Mouse (Mus musculus): ENCODE measurements around the gene Sema3e. TPM values are rescaled to one million over a fixed set of nuclear protein-coding genes. Genes with fewer than 3 reads are reported as not detected.

Sema3e gene
- total RNA-seq (2014; rRNA removed) (5.2 and 6.4 TPM in 2 replicates), polyA plus RNA-seq (2015; fragmentation: Nextera tagmentation; extraction: Ambion mirVana) (2.8 and 3.0 TPM in 2 replicates)

- peak within 1 kb of the TSS; percentile 54 for H3K4me3 ChIP-seq (ENCODE audit: low read depth, low read length)
- H3K9me3 ChIP-seq (ENCODE audit: low read length): peaks cover 6% of the 10 kb centered on the region; the same call in 1 of the 2 replicates
- peak within 1 kb of the TSS; percentile 52 for H3K9ac ChIP-seq (replicated peaks; ENCODE audit: low read length, poor library complexity, severe bottlenecking)
- peaks cover 5% of the 10 kb centered on the region; the same call in 1 of the 2 replicates for H3K4me1 ChIP-seq (ENCODE audit: insufficient read depth, low read length)
- H3K27ac ChIP-seq (ENCODE audit: low read depth, low read length): no peak within 1 kb of the TSS
- no peak for TF ChIP-seq CTCF (IDR thresholded peaks at IDR 0.05)
- peak within 1 kb of the TSS; percentile 81 for H3K4me2 ChIP-seq (ENCODE audit: low read depth, low read length, poor library complexity, severe bottlenecking)
- no peaks in the 10 kb centered on the region for H3K27me3 ChIP-seq (ENCODE audit: insufficient read depth, low read length)
- ATAC-seq (ENCODE audit: low FRiP score): peak; percentile 80
- under 1% methylated on average over 47 of the region's 47 CpGs for WGBS
- DNase-seq (ENCODE audit: low spot score): peak; percentile 30
- H3K36me3 ChIP-seq (ENCODE audit: insufficient read depth, low read length): no peaks in the 10 kb centered on the region
Measured at GRCm38 (mm10) chr5:14025205-14026124, at the start of gene Sema3e. Gene Sema3e (plus strand): TSS chr5:14025276.

- Histone ChIP-seq H3K4me3 (ENCODE audit: low read depth, low read length) (no peak overlapping the region), H3K27ac (ENCODE audit: low read depth, low read length) (no peak overlapping the region), H3K36me3 (ENCODE audit: insufficient read depth, low read length) (no peaks in the 10 kb centered on the region), H3K9me3 (ENCODE audit: low read length) (no peaks in the 10 kb centered on the region), H3K4me2 (ENCODE audit: low read depth, low read length, poor library complexity, severe bottlenecking) (no peak overlapping the region), H3K27me3 (ENCODE audit: insufficient read depth, low read length) (no peaks in the 10 kb centered on the region), H3K9ac (replicated peaks; ENCODE audit: low read length, poor library complexity, severe bottlenecking) (no peak overlapping the region), H3K4me1 (ENCODE audit: insufficient read depth, low read length) (no peaks in the 10 kb centered on the region)
- 80% methylated on average over 3 of the region's 3 CpGs for WGBS
- no peak for TF ChIP-seq CTCF (IDR thresholded peaks at IDR 0.05)
- DNase-seq (ENCODE audit: low spot score): no peak
- no peak for ATAC-seq (ENCODE audit: low FRiP score)
Measured at GRCm38 (mm10) chr5:13977576-13977975, 47.5 kb upstream of the Sema3e start.

- WGBS: 85% methylated on average over 4 of the region's 4 CpGs
- ATAC-seq (ENCODE audit: low FRiP score) (no peak), DNase-seq (ENCODE audit: low spot score) (no peak)
- Histone ChIP-seq H3K9me3 (ENCODE audit: low read length) (no peaks in the 10 kb centered on the region), H3K4me2 (ENCODE audit: low read depth, low read length, poor library complexity, severe bottlenecking) (no peak overlapping the region), H3K36me3 (ENCODE audit: insufficient read depth, low read length) (no peaks in the 10 kb centered on the region), H3K9ac (replicated peaks; ENCODE audit: low read length, poor library complexity, severe bottlenecking) (no peak overlapping the region), H3K4me1 (ENCODE audit: insufficient read depth, low read length) (no peaks in the 10 kb centered on the region), H3K4me3 (ENCODE audit: low read depth, low read length) (no peak overlapping the region), H3K27ac (ENCODE audit: low read depth, low read length) (no peak overlapping the region), H3K27me3 (ENCODE audit: insufficient read depth, low read length) (no peaks in the 10 kb centered on the region)
- TF ChIP-seq CTCF (IDR thresholded peaks at IDR 0.05): no peak
Measured at GRCm38 (mm10) chr5:13979156-13979555, 45.9 kb upstream of the Sema3e start.

DNA sequence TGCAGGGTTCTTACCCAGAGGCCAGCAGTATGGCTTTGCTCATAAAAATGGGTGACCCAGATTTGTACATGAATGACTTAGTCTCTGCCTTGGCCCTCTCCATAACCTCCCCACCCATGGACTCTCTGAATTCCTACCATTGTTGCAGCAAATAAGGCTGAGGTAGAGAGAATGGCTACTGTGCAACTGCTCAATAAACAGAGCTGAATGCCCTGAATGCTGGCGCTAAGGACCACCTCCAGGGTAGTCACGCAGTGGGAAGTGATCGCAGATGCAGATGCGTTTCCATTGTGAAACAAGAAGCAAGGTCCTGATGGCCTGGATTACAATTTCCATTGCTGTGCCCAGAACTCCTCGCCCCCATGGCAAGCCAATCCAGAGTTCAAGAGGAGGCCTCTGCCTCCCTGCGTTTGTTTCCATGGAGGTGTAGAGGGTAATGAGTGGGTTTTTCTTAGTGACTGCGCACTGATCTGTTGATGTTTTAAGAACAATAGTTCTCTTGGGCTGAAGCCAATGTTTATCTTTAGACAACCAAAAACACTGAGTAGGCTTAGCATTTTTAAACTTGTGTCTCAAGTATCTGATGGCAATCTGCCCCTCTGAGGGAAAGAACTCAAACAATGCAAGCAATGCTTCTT lies 42.5 kb upstream of the Sema3e start:
- no peak overlapping the region for H3K9ac ChIP-seq (replicated peaks; ENCODE audit: low read length, poor library complexity, severe bottlenecking)
- DNase-seq (ENCODE audit: low spot score): no peak
- TF ChIP-seq CTCF (IDR thresholded peaks at IDR 0.05): no peak
- 30% methylated on average over 7 of the region's 7 CpGs for WGBS
- no peak overlapping the region for H3K27ac ChIP-seq (ENCODE audit: low read depth, low read length)
- no peaks in the 10 kb centered on the region for H3K27me3 ChIP-seq (ENCODE audit: insufficient read depth, low read length)
- no peaks in the 10 kb centered on the region for H3K9me3 ChIP-seq (ENCODE audit: low read length)
- no peak overlapping the region for H3K4me2 ChIP-seq (ENCODE audit: low read depth, low read length, poor library complexity, severe bottlenecking)
- no peaks in the 10 kb centered on the region for H3K36me3 ChIP-seq (ENCODE audit: insufficient read depth, low read length)
- H3K4me3 ChIP-seq (ENCODE audit: low read depth, low read length): no peak overlapping the region
- no peaks in the 10 kb centered on the region for H3K4me1 ChIP-seq (ENCODE audit: insufficient read depth, low read length)
- no peak for ATAC-seq (ENCODE audit: low FRiP score)

- H3K4me1 ChIP-seq (ENCODE audit: insufficient read depth, low read length): no peaks in the 10 kb centered on the region
- H3K4me3 ChIP-seq (ENCODE audit: low read depth, low read length): no peak overlapping the region
- WGBS: 80% methylated on average over 4 of the region's 4 CpGs
- no peak overlapping the region for H3K4me2 ChIP-seq (ENCODE audit: low read depth, low read length, poor library complexity, severe bottlenecking)
- DNase-seq (ENCODE audit: low spot score) (no peak), ATAC-seq (ENCODE audit: low FRiP score) (no peak)
- no peaks in the 10 kb centered on the region for H3K9me3 ChIP-seq (ENCODE audit: low read length)
- H3K27ac ChIP-seq (ENCODE audit: low read depth, low read length): no peak overlapping the region
- H3K9ac ChIP-seq (replicated peaks; ENCODE audit: low read length, poor library complexity, severe bottlenecking): no peak overlapping the region
- H3K36me3 ChIP-seq (ENCODE audit: insufficient read depth, low read length): no peaks in the 10 kb centered on the region
- no peaks in the 10 kb centered on the region for H3K27me3 ChIP-seq (ENCODE audit: insufficient read depth, low read length)
- TF ChIP-seq CTCF (IDR thresholded peaks at IDR 0.05): no peak
Measured at GRCm38 (mm10) chr5:13983608-13984007, 41.5 kb upstream of the Sema3e start.

DNA sequence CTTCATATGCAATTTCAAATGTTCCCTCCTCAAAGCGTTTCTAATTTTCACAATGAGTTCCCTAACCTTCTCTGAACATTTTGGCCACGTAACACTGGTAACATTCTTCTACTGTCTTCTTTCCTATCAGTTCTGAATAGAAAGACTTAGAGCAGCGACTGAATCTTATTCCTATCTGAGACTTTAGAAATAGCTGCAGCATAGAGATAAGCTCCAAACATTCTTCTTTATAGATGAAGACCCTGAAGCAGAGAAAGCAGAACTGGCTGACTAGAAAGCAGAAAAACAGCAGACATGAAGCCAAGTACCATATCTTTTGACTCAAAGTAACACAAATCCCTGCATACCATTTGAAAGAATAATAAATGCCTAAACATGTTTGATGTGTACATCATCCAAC lies 39.4 kb upstream of the Sema3e start:
- no peak for TF ChIP-seq CTCF (IDR thresholded peaks at IDR 0.05)
- Histone ChIP-seq H3K4me1 (ENCODE audit: insufficient read depth, low read length) (no peaks in the 10 kb centered on the region), H3K27me3 (ENCODE audit: insufficient read depth, low read length) (no peaks in the 10 kb centered on the region), H3K9me3 (ENCODE audit: low read length) (no peaks in the 10 kb centered on the region), H3K9ac (replicated peaks; ENCODE audit: low read length, poor library complexity, severe bottlenecking) (no peak overlapping the region), H3K4me3 (ENCODE audit: low read depth, low read length) (no peak overlapping the region), H3K4me2 (ENCODE audit: low read depth, low read length, poor library complexity, severe bottlenecking) (no peak overlapping the region), H3K27ac (ENCODE audit: low read depth, low read length) (no peak overlapping the region), H3K36me3 (ENCODE audit: insufficient read depth, low read length) (no peaks in the 10 kb centered on the region)
- ATAC-seq (ENCODE audit: low FRiP score) (no peak), DNase-seq (ENCODE audit: low spot score) (no peak)
- WGBS: 81% methylated on average over 3 of the region's 3 CpGs
